Mouse (Mus musculus): Measurements from ENCODE around the gene Slc16a9.
"Not testable (repeated sequence)": the region's sequence is repeated elsewhere in the genome, so short reads cannot be mapped to it uniquely, and the experiment has no call there.

Gene Slc16a9

DNA sequence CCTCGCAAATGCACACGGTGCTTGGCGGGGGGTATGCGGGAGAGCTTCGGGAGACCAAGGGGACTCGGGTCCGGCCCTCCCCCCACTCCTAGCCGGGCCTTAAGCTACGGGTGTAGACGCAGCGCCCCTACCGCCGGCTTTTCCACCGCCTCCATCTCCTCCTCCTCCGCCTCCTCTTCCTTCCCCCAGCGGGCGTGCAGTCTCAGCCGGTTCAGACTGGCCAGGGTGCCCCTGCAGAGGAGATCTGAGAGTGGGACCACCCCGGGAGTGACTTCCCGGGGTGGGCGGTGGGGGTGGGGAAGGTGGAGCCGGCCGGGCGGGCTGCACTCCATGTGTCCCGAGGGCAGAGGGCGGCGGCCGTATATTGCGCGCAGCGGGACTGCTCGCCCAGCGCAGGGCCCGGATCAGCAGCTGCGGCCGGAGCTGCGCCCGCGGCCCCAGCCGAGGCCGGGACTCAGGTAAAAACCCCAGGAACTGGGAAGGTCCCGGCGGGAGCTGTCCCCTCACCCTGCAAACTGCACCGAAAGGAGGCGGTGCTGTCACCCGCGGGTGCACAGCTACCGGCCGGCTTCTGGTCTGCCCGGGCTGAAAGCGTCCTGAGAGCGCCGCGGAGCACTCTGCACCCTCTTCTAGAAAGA is at the start of gene Slc16a9:
Slc16a9 (plus strand) TSS at position 180 of the 638 bp plus-strand sequence.
- DNase-seq (ENCODE audit: low spot score in 2 of 2) = peak; percentile 52 to 74

DNA sequence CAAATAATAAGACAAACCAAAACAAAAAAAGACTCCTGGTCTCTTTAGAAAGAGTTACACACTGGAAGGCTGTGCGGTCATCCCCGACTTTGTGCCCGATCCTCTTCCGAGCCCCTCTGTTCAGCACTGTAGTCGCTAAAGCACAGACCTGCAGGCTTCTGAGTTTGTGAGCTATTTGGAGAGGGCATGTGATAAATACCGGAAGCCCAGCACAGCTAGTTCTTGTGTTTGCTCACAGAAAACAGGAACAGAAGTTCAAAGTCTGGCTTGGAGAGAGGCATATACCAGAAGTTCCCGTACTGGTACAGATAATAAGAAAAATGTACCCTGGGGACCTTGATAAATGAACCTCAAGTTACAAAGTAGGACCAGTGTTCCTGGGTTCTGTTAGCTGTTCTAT is 49.6 kb upstream of the Slc16a9 start:
- DNase-seq (ENCODE audit: low spot score in 2 of 2) = no peak

DNA sequence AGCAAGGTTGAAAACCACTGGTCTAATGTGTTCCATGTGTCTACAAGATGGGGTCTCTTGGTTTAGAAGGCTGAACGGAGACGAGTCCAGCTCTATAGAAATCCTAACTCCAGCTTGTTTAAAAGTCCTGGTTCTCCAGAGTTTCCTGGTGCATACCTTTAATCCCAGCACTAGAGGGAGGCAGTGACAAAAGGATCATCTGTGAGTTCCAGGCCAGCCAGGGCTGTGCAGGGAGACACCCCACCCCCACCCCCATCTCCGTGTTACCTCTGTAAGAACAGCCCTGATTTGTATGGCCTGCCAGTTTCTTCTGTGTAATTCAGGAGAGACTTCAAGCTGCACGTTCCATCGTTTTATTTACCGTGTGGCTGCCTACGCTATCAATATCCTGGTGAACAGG is 49.1 kb upstream of the Slc16a9 start:
- no peak for DNase-seq (ENCODE audit: low spot score in 2 of 2)

DNA sequence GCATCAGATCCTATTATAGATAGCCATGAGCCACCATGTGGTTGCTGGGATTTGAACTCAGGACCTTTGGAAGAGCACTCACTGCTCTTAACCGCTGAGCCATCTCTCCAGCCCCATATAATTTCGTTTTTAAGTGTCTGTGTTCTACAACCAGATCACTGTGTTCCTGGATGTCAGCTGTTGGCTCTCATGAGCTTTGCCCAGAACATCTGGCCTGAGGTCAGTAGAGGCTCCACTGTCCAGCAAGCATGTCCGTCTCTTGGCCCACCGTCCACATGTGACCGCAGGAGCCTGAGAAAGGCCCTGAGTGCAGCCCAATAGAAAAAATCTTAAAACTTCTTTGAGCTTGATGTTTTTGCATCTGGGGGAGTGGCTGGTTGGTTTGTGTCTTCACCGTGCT is 48.2 kb upstream of the Slc16a9 start:
- DNase-seq (ENCODE audit: low spot score in 2 of 2) = no peak

DNA sequence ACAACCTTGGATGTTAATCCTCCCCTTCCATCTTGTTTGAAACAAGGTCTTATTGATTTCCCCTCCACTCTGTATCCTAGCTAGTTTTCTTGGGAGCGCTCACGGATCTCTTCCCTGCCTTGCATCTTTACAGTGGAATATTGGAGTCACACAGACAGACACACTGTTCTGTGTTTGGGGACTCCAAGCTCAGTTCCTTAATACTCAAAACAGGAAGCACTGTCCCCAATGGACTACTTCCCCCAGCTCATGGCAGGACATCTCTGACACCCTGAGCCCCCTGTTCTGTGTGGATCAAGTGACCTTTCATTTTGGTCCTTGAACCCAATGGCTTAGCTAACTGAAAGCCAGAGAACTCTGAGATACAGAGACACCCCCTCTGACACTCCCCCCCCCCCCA is 47.3 kb upstream of the Slc16a9 start:
- no peak for DNase-seq (ENCODE audit: low spot score in 2 of 2)

DNA sequence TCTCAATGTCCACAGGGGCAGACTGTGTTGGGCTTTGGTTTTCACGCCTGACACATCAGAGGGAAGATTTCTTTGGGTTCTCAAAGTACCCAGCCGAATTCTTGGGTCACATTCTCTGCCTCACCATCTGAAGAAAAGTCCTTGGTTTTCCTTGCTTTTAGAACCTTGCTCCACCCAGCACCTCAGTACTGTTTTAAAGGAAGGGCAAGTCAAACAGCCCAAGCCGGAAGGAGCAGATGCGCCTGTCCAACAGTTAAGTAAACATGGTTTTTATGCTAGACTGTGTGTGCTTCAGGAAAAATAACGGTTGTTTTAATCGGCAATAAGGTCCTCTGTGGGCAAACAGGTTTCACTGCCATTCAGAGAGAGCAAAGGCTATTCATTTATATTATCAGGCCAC is 46.9 kb upstream of the Slc16a9 start:
- no peak for DNase-seq (ENCODE audit: low spot score in 2 of 2)

DNA sequence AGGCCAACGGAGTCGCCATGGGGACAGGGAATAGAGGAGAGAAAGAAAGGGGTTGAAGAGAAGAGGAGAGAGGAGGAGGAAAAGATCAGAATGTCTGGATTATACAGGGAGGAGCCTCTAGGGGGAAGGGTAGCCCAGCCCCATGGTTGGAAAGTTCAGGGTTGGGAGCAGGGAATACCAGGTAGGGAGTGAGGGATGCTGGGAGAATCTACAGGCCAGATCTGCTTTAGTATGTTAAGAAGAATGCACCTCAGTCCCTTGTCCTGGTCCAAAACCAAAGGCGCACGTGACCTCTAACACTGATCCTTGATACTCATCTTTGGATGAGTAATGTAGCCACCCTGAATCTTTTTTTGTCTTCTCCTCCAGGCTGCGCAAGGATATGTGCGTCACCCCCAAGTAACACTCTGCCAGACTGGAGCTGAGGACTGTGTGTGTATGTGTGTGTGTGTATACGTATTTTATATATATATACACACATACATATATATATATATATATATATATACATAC is 45.9 kb upstream of the Slc16a9 start:
- DNase-seq (ENCODE audit: low spot score in 2 of 2) = no peak

DNA sequence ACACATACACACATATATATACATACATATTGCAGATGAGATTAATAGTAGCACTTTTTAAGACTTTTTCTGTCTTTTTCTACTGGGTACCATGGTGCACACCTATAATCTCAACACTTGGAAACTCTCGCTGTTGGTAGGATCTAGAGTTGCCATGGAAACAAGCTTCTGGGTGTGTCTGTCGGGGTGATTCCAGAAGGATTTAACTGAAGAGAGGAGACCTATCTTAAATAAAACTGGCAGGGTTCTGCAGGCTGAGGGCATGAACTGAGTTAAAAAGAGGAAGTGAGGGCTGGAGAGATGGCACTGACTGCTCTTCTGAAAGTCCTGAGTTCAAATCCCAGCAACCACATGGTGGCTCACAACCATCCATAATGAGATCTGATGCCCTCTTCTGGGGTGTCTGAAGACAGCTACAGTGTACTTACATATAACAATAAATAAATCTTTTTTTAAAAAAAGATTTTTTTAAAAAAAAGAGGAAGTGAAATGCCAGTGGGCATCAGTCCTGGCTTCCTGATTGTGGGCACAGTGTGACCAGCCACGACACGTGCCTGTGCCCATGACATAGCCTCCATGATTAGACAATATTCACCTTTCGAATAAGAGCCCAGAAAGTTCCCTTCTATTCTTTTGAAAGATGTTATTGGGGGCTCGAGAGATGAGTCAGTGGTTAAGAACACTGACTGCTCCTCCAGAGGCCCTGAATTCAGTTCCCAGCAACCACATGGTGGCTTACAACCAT is 45.3 kb upstream of the Slc16a9 start:
- no peak for DNase-seq (ENCODE audit: low spot score in 2 of 2)

DNA sequence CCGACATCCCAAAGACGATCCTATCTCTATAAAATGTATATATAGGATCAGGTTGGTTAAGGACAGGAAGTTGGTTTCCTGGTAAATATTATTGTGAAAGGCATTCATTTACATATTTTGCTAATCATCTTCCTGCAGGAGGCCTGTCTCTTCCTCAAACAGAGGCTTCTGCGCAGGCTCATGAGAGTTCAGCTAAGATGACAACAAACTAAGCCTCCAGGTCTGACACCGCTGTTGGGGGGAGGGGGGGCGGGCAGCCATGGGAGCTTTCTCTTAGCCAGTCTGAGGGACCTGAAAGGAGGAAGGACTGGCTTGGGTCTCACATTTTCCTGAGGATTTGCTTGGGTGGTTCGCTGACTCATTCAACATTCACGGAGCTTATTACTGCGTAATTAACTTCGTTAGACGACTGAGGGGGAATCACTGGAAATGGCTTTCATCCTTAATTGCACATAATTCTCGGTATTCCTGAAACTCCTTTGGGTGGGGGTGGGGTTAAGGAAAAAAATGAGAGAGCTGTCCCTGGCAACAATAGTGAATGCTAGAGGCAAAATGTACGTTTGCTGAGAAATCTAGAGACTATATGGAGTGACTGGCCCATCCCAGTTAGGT is 43.9 kb upstream of the Slc16a9 start:
- no peak for DNase-seq (ENCODE audit: low spot score in 2 of 2)

DNA sequence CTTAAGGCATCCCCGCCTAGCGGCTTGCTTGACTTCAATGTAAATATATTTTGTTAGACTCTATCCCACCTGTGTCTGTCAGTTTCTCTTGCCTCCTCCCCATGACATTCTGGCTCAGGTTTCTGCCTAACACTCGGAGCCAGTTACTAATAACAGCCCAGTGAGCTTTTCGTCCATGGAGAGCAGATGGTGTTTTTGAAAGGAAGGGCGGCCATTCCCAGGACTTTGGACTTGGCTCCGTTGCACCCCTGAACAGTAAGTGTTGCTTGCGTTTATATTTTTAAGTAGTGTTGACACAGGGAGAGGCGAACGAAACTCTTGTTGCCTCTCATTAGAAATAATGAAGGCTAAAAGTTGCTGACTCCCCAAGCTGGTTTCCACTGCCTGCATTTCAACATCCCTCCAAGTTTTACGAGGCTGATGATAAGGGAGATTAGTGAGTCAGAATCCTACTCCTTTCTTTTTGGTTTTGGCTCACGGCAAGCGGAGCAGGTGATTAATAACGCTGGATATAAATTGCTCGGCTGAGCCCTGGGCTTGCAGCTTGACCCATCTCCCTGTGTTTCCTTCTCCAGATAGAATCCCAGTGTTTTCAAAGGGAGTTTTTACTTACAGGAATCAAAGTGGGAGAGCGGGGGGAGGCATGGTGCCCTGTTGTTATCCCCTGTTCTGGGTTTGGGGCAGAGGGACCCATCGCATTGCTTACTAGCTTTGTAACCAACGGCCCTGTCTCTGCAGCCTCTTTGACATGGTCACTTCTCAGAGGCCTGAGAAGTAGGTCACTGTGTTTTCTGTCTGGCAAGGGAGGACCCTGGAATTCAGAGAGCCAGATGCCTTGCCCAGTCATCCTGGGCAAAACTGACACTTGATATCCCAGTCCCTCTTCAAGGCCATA is 40.1 kb upstream of the Slc16a9 start, which contains the start of gene Mrln:
Mrln (plus strand) TSS at position 160 of the 895 bp plus-strand sequence.
- no peak for DNase-seq (ENCODE audit: low spot score in 2 of 2)

DNA sequence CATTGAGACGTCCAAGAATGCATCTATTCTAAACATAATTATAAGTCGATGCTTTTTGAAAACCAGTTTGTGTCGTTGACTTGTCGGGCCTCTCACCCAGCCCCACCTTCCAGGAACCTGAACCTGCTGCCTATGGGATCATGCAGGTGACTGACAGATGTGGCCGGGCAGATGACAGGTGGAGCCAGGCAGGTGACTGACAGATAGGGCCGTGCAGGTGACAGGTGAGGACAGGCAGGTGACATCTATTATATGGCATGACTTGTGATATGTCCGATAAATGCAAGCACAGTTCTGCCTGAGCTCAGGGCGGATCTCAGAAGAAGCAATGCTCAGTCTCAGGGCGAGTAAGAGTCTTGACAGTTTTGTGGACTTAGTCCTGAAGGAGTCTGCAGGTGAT is 33.6 kb upstream of the Slc16a9 start:
- DNase-seq (ENCODE audit: low spot score in 2 of 2) = no peak

DNA sequence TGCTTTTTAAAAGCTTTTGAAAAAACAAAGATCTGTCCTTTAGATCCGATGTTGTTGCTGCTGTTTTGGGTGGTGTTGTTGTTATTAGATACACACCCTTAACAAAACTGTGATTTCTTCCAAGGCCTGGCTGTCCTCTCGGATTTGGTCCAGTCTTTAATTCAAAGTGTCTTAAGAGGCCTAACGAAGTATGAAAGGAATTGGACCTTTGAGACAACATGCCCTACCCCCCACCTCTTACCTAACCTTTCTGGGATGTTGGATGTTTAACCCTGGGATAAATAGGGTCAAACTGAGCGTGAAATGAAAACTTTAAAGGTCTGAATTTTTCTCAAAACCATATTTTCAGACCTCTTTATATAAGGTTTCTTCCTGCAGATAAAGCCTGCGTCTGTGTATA is 23.9 kb upstream of the Slc16a9 start:
- DNase-seq (ENCODE audit: low spot score in 2 of 2) = no peak

DNA sequence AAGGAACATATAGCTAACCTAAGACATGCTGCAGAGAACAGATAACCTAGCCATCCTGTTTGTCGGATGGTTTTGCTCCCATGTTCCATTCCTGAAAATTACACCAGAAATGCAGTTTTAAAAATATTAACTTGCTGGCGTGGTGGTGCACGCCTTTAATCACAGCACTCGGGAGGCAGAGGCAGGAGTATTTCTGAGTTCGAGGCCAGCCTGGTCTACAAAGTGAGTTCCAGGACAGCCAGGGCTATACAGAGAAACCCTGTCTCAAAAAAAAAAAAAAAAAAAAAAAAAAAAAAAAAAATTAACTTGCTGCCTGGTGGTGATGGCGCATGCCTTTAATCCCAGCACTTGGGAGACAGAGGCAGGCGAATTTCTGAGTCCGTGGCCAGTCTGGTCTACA is 22.7 kb upstream of the Slc16a9 start:
- not testable (repeated sequence) for DNase-seq (ENCODE audit: low spot score in 2 of 2)

DNA sequence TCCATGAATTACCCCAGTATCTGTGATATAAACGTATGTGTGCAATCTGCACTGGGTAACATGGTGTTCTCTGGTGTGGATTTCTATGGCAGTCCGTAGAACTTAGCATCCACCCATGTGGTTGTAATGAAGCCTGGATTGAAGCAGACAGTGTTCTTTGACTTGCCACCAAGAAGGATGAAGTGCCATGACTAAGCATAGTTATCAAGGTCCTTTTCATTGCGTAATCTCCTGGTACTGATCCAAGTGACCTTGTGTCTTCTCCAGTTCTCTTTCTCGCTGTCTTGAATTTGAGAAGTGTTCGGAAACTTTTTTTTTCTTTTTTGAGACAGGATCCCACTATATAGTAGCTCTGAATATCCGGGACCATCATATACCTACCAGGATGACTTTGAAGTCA is 20.3 kb upstream of the Slc16a9 start:
- DNase-seq (ENCODE audit: low spot score in 2 of 2) = no peak

DNA sequence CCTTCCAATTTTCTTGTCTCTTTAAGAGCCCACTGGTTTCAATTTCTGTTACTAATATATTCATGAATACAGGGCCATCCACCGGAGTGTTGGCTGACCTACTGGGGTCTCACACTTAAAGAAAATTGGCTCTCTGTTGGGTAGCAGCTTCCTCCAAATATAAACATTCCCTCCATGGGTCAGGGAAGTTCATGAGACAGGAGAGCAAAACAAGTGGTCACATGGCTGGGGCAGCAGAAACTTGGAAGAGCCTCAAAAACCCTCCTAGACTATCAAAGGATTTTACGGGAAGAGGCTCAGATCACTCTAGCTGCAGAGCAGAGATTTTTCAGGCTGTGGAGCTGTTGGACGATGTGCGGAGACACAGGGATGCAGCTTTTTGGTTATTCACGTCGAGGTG is 19.1 kb upstream of the Slc16a9 start:
- DNase-seq (ENCODE audit: low spot score in 2 of 2) = no peak

DNA sequence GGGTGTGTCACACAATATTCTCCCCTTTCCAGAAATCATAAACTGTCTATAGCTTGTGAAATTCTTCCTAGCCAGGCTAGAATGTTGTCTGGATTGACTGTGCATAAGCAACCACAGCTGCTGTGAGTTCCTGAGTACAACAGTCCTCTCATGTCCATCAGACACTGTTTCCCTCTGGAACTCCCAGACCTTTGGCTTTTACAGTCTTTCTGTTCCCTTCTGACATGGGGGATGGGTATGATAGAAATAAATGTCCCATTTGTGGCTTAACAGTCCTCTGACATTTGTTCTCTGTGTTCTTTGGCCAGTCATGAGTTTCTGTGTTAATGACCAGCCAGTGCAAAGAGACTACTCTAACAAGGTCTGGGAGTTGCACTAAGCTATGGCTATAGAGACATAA is 18.3 kb upstream of the Slc16a9 start:
- no peak for DNase-seq (ENCODE audit: low spot score in 2 of 2)

DNA sequence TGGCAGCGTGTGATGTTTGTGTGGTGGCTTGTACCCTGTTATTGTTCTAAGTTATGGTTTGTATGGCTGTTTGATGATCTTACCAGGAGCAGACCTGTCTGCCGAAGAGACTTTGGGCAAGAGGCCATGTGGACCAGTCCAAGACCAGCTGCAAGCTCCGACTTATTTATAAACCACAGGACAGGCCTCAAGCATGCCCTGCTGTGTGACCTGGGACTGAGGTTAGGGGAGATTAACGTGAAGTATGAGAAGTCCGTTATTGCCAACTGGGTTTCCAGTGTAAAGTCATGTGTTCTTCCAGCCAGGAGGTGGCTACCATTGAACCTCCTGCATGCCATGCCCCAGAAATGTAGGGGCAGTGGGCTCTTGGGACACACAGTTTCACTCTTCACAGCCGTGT is 14.5 kb upstream of the Slc16a9 start:
- DNase-seq (ENCODE audit: low spot score in 2 of 2) = no peak

DNA sequence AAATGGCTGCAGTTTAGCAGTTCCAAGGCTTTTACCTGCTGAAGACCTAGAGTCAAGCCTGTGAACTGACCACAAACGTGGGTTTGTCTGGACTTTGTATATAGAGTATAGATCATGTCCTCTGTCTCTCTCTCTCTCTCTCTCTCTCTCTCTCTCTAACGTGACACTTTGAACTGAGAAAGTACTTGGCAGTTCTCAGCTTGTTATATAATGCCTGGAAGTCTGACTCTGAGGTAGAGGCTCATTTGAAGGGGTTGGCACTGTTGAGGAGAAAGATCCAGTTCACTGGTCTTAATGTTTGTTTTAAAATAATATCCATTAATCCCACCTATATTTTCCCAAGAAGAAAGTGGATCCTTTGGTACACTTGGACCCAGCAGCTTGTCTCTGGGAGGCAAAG is 7.0 kb upstream of the Slc16a9 start:
- DNase-seq (ENCODE audit: low spot score in 2 of 2) = no peak

DNA sequence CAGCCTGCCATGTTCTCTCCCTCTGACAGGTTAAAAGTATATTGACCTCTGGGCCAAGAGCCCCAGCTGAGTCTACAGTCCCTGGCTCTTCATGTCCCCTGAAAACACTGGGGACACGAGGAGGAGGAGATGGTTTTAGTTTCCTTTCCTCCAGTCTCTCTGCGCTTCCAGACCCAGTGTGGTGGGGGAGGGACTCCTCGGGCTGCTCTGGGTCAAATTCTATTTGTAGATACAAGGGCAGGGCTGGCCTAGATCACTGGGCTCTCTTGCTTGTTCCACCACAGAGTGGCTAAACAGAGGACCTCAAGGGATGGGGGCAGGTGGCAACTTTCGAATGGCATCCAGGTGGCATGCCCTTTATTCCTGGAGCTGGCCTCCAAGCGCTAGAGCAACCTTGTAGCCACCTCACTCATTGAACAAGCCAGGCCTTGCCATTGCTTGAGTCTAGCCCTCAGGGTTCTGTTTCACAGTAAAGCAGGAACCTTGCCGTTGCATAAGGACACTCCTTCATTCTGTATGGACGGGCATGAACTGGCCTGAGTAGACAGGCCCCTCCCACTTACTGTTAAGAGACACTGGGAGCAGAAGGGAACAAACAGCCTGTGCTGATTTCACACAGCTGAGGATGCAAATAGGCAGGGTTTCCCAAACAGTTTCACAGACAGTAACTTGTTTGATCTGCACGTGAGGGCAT is 2.0 kb upstream of the Slc16a9 start:
- no peak for DNase-seq (ENCODE audit: low spot score in 2 of 2)

DNA sequence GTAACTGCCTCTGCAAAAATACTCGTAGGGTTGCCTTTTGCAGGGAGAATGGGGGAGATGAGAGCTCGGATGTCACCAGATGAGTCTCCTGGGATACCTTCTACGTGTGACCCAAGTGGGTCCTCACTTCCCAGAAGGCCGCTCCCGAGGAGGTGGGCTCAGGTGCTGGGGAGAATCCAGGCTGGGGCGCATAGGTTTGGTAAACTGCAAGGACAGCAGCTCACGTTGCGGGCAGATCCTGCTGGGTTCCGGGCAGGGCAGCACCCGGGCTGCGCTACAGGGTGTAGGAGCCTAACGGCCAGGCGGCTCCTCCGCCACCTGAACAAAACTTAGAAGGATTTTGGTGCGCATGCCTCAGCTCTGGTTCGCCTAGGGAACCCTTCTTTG is 652 bp downstream of the Slc16a9 start:
- no peak for DNase-seq (ENCODE audit: low spot score in 2 of 2)

DNA sequence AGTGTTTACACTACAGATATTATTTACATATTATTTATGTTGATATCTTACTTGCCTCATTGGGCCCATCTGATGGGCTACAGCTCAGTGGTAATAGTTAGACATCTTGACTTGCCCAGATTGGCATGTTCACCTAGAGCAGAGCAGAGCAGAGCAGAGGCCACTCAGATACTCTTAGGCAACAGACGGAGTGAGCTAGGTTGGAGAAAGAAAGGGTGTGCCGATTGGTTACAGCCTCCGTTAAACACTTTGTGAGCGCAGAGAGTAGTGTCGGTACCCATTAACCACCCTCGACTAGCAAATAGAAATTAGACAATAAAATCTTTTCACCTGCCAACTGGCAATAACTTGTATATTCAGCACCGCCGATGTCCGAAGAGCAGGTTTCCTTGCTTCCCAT is 1.2 kb downstream of the Slc16a9 start:
- DNase-seq (ENCODE audit: low spot score in 2 of 2) = no peak
